Mouse (Mus musculus) embryonic fibroblast, embryonic 13.5 days (primary cell): ENCODE measurements around the gene Csf2ra.

ENCODE experiments used
- CTCF ChIP-seq: IDR thresholded peaks from 2 replicates; pipeline ENCODE4 v1.5.1; 2011; ENCODE audit warnings: mild to moderate bottlenecking, control low read depth, low read length, moderate library complexity, borderline replicate concordance; ENCODE audit not compliant: insufficient read depth
- POLR2A ChIP-seq: IDR thresholded peaks from 2 replicates; pipeline ENCODE4 v1.6.1; 2011; ENCODE audit warnings: low read depth, mild to moderate bottlenecking, control low read depth, low read length, moderate library complexity

- TF ChIP-seq CTCF = no peak
- TF ChIP-seq POLR2A = no peak
Measured at GRCm38 (mm10) chr19:61267141-61267540, 38.9 kb upstream of the Csf2ra start.
